Mouse (Mus musculus): ENCODE measurements at regions not wholly inside any gene's neighbourhood (a gene's known extent, or its start where the extent isn't known, plus 50 kb on each side); places are given as distances from the start of the nearest gene placed in this dataset.
A peak's percentile ranks its signal among the peaks of the same experiment; 100 is the strongest.

DNA sequence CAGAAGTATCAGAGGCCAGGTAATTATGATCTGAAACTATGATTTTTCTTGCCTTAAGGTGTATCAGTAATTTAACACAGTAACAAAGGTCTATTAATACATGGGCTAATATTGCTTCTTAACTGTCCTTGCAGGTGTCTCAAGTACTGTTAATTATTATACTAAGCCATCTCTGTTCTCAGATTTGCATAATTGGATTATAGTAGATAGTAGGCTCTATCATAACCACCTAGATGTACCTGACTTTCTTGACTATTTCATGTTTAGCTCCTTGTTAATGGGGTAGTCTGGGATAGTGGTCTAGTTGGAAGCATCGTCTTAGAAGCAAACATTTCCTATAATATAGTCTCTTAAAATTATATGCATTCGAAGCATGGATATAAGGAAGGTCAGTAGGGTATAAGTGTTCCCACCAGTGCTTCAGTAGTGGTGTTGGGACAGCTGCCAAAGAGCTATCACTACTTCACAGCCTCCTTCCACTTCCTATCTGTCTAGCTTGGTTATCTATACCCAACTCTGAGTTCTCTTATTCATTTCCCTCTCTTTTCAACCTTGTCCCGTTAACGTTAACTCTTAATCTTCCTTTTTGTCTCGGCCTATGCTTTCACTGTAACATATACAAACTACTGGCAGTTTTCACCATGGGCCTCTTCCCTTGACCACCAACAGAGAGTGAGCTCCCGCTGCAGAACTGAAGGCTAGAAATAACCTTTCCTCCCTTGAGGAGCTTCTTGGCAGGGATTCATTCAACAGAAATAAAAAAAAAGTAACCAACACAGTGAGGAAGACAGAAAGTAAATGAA lies 630.9 kb upstream of the Lcorl start:
- no peak for DNase-seq (ENCODE audit: low read depth, low spot score)

GRCm38 (mm10) chr5:46486740-46487326 lies 629.4 kb upstream of the Lcorl start:
- no peak for DNase-seq (ENCODE audit: low read depth, low spot score)

- DNase-seq (ENCODE audit: low read depth, low spot score): no peak
These were observed 598.9 kb upstream of the Lcorl start for GRCm38 (mm10) chr5:46456356-46456755.

DNA sequence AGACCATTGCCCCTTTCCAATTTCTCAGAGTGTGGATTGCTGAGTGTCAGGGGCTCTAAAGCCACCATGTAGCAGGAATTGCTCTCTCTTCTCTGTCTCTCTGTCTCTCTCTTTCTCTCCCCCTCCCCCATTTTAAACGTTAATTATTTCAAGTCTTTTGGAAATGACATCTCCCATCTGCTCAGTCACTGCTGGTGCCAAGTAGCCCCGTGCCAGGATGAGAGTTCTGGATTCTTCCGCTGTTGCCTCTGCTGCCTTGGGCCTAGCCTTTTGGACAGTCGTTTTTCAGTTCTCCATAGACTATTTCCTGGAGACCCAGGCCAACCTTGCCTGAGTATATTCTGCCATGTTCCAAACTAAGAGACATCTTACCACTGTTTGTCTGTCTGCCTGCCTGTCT lies 590.9 kb upstream of the Lcorl start:
- DNase-seq (ENCODE audit: low read depth, low spot score): no peak

DNA sequence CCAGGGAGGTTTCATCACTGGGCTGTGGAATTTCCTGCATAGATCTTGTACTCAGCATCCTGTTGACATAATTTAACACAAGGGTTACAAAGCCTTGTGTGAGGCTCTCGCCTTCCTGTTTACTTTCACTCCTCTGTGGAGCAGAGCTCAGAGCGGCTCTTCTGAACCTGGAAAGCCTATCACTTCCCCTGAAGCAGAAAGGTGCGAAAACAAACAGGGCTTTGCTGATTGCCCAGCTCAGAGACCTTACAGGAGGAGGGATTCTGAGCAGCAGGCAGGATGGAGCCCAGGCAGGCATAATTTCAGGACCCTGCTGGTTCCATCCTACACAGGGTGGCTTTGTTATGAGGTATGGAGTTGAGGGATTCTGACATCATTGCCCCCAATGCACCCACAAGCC lies 588.4 kb upstream of the Lcorl start:
- no peak for DNase-seq (ENCODE audit: low read depth, low spot score)

DNA sequence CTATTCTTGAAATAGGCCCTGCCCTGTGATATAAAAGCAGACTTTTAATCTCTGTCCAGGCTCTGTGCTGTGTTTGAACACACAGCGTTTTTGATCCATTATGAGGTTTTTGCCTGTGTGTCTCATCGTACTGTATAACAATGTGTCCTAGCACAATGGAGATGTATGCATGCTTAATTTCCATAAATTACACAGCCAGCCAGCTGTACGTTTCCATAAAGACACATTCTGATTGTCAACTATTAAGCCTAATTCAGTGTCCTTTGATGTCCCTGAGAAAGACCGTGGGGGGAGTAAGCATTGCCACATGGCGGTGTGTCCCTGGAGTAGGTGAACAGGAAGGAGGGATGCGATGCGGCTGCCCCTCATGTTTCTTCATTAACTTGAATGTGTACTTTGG lies 587.7 kb upstream of the Lcorl start:
- DNase-seq (ENCODE audit: low read depth, low spot score): no peak

- DNase-seq (ENCODE audit: low read depth, low spot score): no peak
These were observed 586.5 kb upstream of the Lcorl start for GRCm38 (mm10) chr5:46443805-46444340.

- DNase-seq (ENCODE audit: low read depth, low spot score): no peak
These were observed 585.3 kb upstream of the Lcorl start for GRCm38 (mm10) chr5:46442600-46443248.

- no peak for DNase-seq (ENCODE audit: low read depth, low spot score)
These were observed 584.3 kb upstream of the Lcorl start for GRCm38 (mm10) chr5:46441716-46442115.

DNA sequence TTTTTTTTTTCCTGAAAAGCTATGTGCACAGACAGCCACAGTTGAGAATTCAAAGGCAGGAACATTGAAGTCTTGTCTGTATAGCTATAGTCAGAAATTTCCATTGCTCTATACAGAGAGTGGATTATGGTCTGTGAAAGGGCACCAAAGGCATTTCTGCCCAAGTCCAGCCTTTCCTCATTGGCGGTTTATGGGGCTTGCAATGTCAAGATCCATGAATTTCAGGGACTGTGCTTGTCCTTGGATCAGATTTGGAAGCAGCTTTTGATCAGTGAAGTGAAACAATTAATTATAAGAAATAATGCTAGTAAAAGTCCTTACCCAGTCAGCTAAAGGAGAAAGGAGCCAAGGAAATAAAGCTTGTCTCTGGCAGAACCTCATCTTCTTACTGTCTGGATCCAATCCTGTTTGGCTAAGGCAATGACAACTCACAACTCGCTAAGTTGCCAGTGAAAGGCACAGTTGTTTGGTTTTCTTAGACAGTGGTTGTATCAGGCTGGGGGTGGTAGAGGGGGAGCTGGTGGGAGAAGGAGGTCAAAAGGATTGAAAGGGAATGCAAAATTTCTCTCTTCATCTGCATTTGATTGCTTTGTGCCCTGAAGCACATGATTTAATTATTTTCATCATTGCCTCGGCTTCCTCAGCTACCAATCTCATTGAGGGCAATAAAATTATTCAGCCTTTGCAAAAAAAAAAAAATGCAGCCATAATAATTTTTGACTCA lies 574.4 kb upstream of the Lcorl start:
- no peak for DNase-seq (ENCODE audit: low read depth, low spot score)

DNA sequence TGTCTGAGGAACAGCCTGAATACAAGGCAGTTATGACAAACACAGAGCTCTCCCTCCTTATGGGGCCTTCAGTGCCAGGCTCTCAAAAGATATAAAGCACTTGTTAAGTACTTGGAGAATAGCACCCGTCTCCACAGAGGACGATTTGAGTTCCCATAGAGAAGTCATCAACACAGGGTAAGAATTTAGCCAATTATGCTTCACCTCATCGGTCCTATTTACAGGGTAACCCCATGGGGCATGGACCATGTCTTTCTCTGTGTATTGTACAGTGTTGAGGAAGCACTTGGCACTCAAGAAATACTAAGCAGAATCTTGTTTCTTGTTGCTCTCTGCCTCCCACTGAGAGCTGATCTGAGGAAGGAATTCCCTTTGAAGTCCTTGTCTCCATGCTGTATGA lies 565.3 kb upstream of the Lcorl start:
- DNase-seq (ENCODE audit: low read depth, low spot score): no peak

- DNase-seq (ENCODE audit: low read depth, low spot score): no peak
These were observed 549.6 kb upstream of the Lcorl start for GRCm38 (mm10) chr5:46406969-46407368.

- no peak for DNase-seq (ENCODE audit: low read depth, low spot score)
These were observed 549.0 kb upstream of the Lcorl start for GRCm38 (mm10) chr5:46406404-46406803.

GRCm38 (mm10) chr5:46386591-46386990 lies 529.2 kb upstream of the Lcorl start:
- no peak for DNase-seq (ENCODE audit: low read depth, low spot score)

DNA sequence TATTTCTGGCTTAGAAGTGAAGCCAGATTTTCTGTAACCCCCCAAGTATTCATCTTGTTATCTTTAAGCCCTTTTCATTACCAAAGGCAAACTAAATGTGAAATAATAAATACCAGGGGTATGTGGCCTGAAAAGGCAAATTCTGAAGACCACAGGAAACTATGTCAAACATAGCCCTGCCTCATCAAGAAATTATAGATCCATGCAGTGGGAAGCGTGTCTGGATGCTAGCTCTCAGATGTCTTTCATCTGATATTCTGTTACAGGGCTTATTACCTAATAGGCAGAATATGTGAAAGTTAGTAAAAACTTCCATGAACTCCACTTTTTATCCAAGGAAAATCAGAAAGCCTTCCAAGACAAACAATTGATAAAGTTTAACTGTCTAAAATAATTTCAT lies 509.9 kb upstream of the Lcorl start:
- no peak for DNase-seq (ENCODE audit: low read depth, low spot score)

DNA sequence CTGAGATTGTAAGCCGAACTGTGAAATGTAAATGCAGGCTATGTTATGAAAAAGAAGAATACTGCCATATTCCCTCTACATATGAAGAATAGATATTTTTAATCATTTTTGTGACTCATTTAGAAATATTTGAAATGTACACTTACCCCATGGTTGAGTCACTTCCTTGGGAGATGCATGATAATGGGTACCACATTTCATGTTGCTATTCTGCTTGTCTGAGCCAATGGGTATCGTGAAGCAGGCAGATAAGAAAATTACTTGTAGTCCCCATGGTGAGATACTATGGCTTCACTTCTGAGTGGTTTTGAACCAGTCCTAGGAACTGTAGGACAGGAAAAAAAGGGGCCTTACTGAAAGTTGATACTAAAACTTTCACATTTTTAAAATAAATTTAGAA lies 506.2 kb upstream of the Lcorl start:
- no peak for DNase-seq (ENCODE audit: low read depth, low spot score)

- no peak for DNase-seq (ENCODE audit: low read depth, low spot score)
These were observed 504.2 kb upstream of the Lcorl start for GRCm38 (mm10) chr5:46361637-46362036.

- DNase-seq (ENCODE audit: low read depth, low spot score): no peak
These were observed 491.0 kb upstream of the Lcorl start for GRCm38 (mm10) chr5:46348448-46348847.

DNA sequence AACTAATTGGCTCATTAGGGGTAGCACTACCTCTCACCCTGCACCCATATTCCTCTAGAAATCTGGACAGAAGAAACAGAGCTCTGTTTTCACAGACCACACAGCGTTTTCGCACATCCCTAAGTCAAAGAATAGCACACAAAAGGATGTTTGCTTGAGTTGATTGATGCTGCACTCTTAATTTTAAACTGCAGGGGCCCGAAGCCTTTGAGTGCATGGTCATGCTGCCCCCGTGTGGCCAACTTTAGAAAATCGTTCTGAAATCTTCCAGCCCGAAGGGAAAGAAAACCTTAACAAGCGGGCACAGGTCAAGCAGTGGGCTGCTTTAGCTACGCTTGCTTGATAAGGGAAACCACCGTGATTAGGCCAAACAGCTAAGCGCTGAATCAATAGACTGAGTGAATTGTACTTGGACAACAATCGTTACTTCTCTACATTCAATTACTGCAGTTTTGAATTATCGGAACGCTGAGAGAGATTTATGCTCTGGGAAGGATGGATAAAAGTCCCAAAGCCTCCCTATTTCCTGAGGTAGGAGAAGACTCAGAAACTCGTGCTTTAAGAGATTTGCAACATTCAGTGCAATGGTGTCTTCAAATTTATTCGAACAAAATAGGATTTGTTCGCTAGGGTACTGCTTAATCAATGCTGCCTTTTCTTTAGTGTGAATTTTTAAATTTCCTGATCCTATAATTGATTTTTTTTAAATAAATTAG lies 490.1 kb upstream of the Lcorl start:
- peak; percentile 44 for DNase-seq (ENCODE audit: low read depth, low spot score)

- no peak for DNase-seq (ENCODE audit: low read depth, low spot score)
These were observed 481.0 kb upstream of the Lcorl start for GRCm38 (mm10) chr5:46338461-46338860.

GRCm38 (mm10) chr5:46330880-46331279 lies 473.5 kb upstream of the Lcorl start:
- DNase-seq (ENCODE audit: low read depth, low spot score): no peak

Measured in CD4-positive helper T cell, adult 2 months (primary cell).